Mouse (Mus musculus): Measurements from ENCODE around the gene Scn5a.

DNA sequence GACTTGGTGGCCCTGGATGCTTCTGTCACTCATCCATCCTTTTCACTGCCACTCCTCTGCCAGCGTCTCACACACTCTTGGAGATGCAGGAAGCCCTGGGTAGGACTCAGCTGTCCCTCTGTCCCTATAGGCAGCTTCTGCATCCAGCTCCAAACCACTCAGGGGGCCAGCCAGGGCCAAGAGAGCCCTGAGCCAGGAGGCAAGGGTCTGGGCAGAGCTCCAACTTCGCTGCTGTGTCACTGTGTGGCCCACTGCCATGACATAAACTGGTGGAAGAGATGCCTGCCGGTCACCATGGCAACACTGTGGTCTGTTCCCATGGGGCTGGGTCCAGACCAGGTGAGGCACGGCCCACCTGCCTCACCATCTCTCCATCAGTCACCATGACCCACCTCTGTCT, 41.0 kb downstream of the Scn5a start:
- no peak for TF ChIP-seq CTCF (IDR thresholded peaks at IDR 0.05; ENCODE audit: borderline replicate concordance, control insufficient read depth, extremely low read depth, insufficient read depth, low read length, poor library complexity)
- no peak for TF ChIP-seq POLR2A (IDR thresholded peaks at IDR 0.05; ENCODE audit: control insufficient read depth, extremely low read depth, insufficient read depth, low read length, poor library complexity)
